Mouse (Mus musculus) forebrain, postnatal 0 days (tissue): ENCODE data around the gene Shox2. TPM values are rescaled to one million over a fixed set of nuclear protein-coding genes. Genes with fewer than 3 reads are reported as not detected.

ENCODE experiments used
- ATAC-seq: fragments of 200-750 bp; cut with Nextera tagmentation; 2 replicates; pipeline ENCODE4 v1.8.0; 2017; ENCODE audit warnings: mild to moderate bottlenecking, moderate library complexity
- DNase-seq: peaks from one replicate; pipeline ENCODE4 v3.0.0-alpha.2; 2015
- H3K27ac ChIP-seq: fragments of 300-500 bp; sonication (generic); 2 replicates; pipeline ENCODE4 v1.5.1; 2014; ENCODE audit warnings: low read depth, mild to moderate bottlenecking, antibody characterized with exemption, low read length, moderate library complexity, mixed read lengths
- H3K27me3 ChIP-seq: fragments of 300-500 bp; sonication (generic); 2 replicates; pipeline ENCODE4 v1.6.1; 2014; ENCODE audit warnings: mild to moderate bottlenecking, low read length, mixed read lengths; ENCODE audit not compliant: insufficient read depth
- H3K36me3 ChIP-seq: fragments of 300-500 bp; sonication (generic); 2 replicates; pipeline ENCODE4 v1.6.1; 2014; ENCODE audit warnings: mild to moderate bottlenecking, moderate library complexity; ENCODE audit not compliant: insufficient read depth
- H3K4me1 ChIP-seq: fragments of 300-500 bp; sonication (generic); 2 replicates; pipeline ENCODE4 v1.6.1; 2014; ENCODE audit warnings: antibody characterized with exemption; ENCODE audit not compliant: insufficient read depth
- H3K4me2 ChIP-seq: fragments of 300-500 bp; sonication (generic); 2 replicates; pipeline ENCODE4 v1.6.1; 2014; ENCODE audit warnings: low read depth, mild to moderate bottlenecking, moderate library complexity
- H3K4me3 ChIP-seq: fragments of 300-500 bp; sonication (generic); 2 replicates; pipeline ENCODE4 v1.5.1; 2014; ENCODE audit warnings: low read depth, low read length, mixed read lengths
- H3K9ac ChIP-seq: fragments of 300-500 bp; sonication (generic); 2 replicates; pipeline ENCODE4 v1.6.1; 2014; ENCODE audit warnings: mild to moderate bottlenecking
- H3K9me3 ChIP-seq: fragments of 300-500 bp; sonication (generic); 2 replicates; pipeline ENCODE4 v1.6.1; 2016; ENCODE audit warnings: low read length
- CTCF ChIP-seq: sonication (generic); IDR thresholded peaks from 2 replicates; pipeline ENCODE4 v1.5.1; 2016; ENCODE audit warnings: antibody characterized with exemption, control low read depth, low read depth
- WGBS: fragments of 180-500 bp; shearing (Covaris S2); extraction: QIAGEN DNeasy Blood & Tissue Kit; methylation state at CpG from one replicate; pipeline ENCODE4 v1.1.7; 2014; 5-methylcytosine and 5-hydroxymethylcytosine counted together
- polyA plus RNA-seq: library from polyadenylated mRNA; unstranded; fragments of >200 nt; fragmentation: Nextera tagmentation; extraction: Ambion mirVana; gene quantifications from 2 replicates; pipeline ENCODE4 v1.2.1, GENCODE M21; 2015
- total RNA-seq: library from RNA; depleted of rRNA; stranded (reverse); fragments of >200 nt; gene quantifications from 2 replicates; pipeline ENCODE4 v1.2.3, GENCODE M21; 2014

The Shox2 gene
- total and polyA plus RNA-seq, 2 experiments from 2014 or later = 3.9 to 5.4 TPM

DNA sequence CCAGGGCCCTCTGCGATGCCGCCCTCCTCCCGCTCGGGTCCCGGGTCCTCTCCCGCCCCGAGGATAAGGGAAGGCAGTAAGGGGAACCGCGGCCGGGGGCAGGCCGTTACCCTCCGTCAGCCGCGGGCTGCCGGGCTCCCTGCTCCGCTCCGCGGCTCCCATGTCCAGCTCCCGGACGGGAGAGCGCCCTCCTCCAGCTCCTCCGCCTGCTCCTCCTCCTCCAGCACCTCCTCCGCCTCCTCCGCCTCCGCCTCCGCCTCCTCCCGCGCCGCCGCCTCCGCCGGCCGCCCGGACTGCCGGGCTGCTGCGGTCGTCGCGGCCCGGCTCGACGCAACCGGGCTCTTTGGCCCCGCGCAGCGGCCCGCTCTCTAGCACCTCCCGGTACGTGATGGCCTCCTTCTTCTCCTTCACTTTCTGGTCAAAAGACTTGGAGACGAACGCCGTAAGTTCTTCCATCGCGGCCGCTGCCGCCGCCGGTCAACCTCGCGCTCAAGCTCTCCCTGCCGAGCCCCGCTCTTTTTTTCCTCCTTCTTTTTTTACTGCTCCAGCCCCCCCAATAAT lies 390 bp downstream of the Shox2 start, which contains the start of gene Rsrc1:
Gene Rsrc1 (plus strand): TSS at position 290 of the 561 bp plus-strand sequence.
- H3K27me3 ChIP-seq = peaks cover 74% of the 10 kb centered on the region
- DNase-seq (no peak), ATAC-seq (no peak)
- no peaks in the 10 kb centered on the region for H3K36me3 ChIP-seq
- H3K9ac ChIP-seq = no peak within 1 kb of the TSS
- peak within 1 kb of the TSS; percentile 46 for H3K4me2 ChIP-seq
- peak within 1 kb of the TSS; percentile 27 for H3K4me3 ChIP-seq
- under 1% methylated on average over 61 of the region's 62 CpGs for WGBS
- peaks cover 1% of the 10 kb centered on the region; the same call in 1 of the 2 replicates for H3K4me1 ChIP-seq
- H3K27ac ChIP-seq = no peak within 1 kb of the TSS
- TF ChIP-seq CTCF = no peak
- no peaks in the 10 kb centered on the region for H3K9me3 ChIP-seq

DNA sequence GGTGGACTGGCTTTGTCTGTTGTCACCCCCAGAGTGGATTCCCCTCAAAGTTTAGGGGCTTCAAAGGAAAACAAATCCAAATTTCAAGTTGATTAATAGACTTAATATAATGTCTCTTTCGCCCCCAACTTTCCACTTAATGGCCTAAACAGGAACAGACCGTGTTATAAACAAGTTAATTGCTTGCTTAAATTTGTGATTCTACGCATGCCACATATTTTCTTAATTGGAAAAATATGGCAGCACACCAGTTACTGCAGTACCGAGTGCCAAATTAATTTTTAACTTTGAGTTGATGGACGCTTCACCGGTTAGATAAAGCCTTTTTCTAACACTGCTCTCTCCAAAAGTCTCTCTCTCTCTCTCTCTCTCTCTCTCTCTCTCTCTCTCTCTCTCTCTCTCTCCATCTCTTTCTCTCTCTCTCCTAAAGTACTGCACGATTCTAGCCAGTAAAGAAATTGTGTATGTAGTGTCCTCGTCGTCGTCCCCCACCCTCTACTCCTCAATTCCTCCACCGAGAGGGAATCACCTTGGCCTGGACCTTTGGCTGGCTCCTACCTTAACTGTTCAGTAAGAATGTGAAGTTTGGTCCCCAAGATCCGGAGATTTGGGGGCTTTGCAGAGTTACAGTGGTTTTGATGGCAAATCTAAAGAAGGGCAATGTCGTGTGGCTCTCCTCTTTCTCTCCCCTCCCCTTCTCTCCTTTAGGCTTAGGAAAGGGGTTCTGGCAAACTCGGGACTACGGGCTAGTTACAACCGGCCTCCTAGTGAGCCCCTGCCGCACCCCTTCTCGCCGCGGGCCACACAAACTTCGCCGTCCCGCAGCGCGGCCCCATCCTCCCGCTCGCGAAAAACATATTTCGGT lies 1.2 kb downstream of the Shox2 start:
- Histone ChIP-seq H3K4me3 (peak overlapping the region; percentile 27), H3K27ac (no peak overlapping the region), H3K9me3 (no peaks in the 10 kb centered on the region), H3K4me2 (peak overlapping the region; percentile 46), H3K9ac (no peak overlapping the region), H3K36me3 (no peaks in the 10 kb centered on the region), H3K27me3 (peaks cover 81% of the 10 kb centered on the region), H3K4me1 (no peaks in the 10 kb centered on the region)
- no peak for TF ChIP-seq CTCF
- WGBS = 2% methylated on average over 29 of the region's 29 CpGs
- ATAC-seq = no peak
- peak; percentile 35 for DNase-seq

DNA sequence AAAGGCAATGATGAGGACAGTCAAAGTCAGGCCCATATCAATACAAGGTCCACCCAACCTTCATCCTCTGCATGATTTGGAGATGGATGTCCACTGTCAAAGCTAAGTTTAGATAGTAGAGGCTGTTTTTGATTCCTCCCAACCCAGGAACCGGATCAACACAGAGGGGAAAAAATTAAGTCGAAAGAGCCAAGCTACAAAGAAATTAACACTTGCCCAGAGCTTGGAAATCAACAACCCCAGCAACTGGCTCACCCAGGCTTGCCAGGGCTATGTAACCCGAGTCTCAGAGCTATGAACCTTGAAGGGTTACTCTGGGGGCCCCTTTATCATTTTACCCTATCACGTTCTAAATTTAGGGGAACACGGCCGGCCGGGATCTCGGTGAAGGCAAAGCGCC lies 2.1 kb downstream of the Shox2 start:
- Histone ChIP-seq H3K9ac (no peak overlapping the region), H3K4me2 (no peak overlapping the region), H3K27me3 (peaks cover 87% of the 10 kb centered on the region), H3K9me3 (no peaks in the 10 kb centered on the region), H3K36me3 (no peaks in the 10 kb centered on the region), H3K4me3 (no peak overlapping the region), H3K27ac (no peak overlapping the region), H3K4me1 (no peaks in the 10 kb centered on the region)
- WGBS = 7% methylated on average over 9 of the region's 9 CpGs
- TF ChIP-seq CTCF = no peak
- DNase-seq (peak; percentile 45), ATAC-seq (no peak)

DNA sequence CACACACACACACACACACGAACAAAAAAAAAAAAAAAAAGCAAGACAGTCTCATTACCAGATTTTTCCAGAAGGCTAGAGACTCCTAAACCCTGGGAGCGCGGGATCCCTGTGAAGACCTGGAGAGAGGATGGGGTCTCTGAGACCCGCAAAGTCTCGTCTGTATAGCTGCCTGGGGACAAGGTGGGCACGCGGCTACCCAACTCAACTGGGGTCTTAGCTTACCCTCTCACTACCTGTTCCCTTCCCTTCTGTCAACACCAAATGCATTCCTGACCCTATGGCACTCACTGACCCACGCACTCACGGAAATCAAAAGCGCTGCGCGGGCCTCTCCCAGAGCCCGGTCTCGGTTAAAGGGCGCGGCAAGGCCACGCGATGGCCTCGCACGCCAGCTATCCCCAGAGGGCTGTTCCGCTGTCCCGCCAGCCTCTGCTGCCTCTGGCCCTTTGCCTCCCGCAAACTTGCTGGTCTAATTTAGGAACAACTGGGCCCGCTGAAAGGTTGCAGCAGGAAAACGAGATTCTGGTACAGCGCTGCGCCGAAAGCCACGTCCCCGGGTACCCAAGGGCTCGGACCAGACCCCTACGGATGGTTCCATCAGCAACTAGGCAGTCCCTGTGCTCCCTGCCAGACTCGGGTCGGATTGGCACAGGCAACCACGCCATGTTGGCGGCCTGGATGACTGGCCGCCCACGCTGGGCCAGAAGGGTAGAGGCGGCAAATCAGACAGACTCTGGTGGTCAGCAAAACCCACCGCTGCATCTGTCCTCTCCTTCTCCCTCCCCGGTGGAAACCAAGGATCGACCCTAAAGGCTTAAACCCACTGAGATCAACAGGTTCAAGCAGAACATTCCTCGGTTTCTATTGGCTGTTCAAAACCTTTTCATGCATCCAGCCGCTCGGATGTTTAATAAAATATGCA lies 2.9 kb downstream of the Shox2 start:
- Histone ChIP-seq H3K36me3 (no peaks in the 10 kb centered on the region), H3K9me3 (no peaks in the 10 kb centered on the region), H3K4me3 (no peak overlapping the region), H3K27ac (no peak overlapping the region), H3K4me1 (no peaks in the 10 kb centered on the region), H3K27me3 (peaks cover 88% of the 10 kb centered on the region), H3K9ac (no peak overlapping the region), H3K4me2 (no peak overlapping the region)
- no peak for TF ChIP-seq CTCF
- 1% methylated on average over 45 of the region's 45 CpGs for WGBS
- DNase-seq (peak; percentile 39), ATAC-seq (0 out of 2 replicates have a peak, but pooled peaks have one; percentile 4)

DNA sequence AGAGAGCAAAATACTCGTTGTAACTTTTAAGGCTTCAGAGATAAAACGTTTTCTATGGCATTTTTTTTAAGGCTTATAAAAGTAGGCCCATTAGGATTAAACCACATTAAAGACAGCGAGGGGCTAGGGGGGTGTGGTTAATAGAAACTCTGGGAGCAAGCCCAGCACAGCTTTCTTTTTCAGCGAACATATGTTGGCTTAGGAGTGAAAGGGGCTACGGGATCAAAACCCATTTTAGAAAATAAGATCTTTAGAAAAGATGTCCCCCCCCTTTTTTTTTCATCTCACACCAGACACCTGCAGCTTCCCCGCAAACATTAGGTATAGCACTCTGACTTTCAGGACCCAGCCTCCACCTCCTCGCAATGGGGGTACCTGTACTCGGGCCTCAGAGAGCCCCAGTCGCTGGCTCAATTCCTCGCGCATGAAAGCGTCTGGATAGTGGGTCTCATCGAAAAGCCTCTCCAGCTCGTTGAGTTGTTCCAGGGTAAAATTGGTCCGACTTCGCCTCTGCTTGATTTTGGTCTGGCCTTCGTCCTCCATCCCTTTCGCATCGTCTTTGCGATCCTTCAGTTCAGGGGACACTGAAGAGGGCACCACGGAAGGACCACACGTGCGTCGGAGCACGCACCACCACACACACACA lies 3.6 kb downstream of the Shox2 start:
- H3K9ac ChIP-seq = no peak overlapping the region
- H3K4me2 ChIP-seq = no peak overlapping the region
- H3K9me3 ChIP-seq = no peaks in the 10 kb centered on the region
- no peaks in the 10 kb centered on the region for H3K36me3 ChIP-seq
- TF ChIP-seq CTCF = no peak
- DNase-seq (peak; percentile 63), ATAC-seq (no peak)
- H3K4me3 ChIP-seq = no peak overlapping the region
- H3K4me1 ChIP-seq = no peaks in the 10 kb centered on the region
- no peak overlapping the region for H3K27ac ChIP-seq
- 3% methylated on average over 25 of the region's 25 CpGs for WGBS
- H3K27me3 ChIP-seq = peaks cover 84% of the 10 kb centered on the region

DNA sequence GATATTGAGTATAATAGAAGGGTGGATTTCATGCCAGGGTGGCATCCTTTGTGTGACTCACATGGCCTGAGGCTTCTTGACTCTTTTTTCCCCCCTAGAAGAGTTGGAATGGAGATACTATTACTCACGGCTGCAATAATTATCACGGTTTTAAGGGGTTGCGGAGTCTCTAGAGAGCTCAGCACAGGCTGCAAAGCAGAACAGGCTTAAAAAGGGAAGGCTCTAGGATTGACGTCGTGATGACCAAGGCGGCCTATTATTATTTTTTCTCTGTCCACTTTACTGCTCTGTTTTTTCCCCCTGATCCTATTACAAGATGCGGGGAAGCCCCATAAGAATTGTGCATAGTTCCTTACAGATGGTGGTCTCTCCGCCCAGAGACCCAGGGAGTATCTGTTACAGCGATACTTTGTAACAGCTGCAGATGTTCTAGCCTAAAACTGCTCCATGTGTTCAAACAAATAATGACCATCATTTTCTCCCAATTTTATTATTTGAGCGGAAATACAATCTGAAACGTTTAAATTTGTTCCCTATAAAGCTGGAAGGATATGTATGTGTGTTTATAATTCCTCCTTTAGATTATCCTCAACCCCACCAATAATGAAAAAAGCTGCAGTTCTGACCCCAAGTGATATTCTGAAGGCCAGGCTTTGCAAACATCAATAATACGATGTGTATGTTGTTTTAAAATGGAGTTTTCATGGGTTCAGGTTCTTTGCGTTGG lies 4.5 kb downstream of the Shox2 start:
- no peaks in the 10 kb centered on the region for H3K9me3 ChIP-seq
- H3K4me2 ChIP-seq = no peak overlapping the region
- H3K4me3 ChIP-seq = no peak overlapping the region
- DNase-seq (peak; percentile 72), ATAC-seq (no peak)
- no peaks in the 10 kb centered on the region for H3K4me1 ChIP-seq
- H3K27me3 ChIP-seq = peaks cover 81% of the 10 kb centered on the region
- no peak overlapping the region for H3K9ac ChIP-seq
- H3K36me3 ChIP-seq = no peaks in the 10 kb centered on the region
- 8% methylated on average over 13 of the region's 13 CpGs for WGBS
- TF ChIP-seq CTCF = no peak
- H3K27ac ChIP-seq = no peak overlapping the region
